Mouse (Mus musculus) liver, postnatal 0 days (tissue): Measurements from ENCODE around the gene Trdn.

Experiments used
- CTCF ChIP-seq: sonication (generic); IDR thresholded peaks from 2 replicates; pipeline ENCODE4 v1.5.1; 2016; ENCODE audit warnings: antibody characterized with exemption, low read depth
- EP300 ChIP-seq: IDR thresholded peaks from 2 replicates; pipeline ENCODE4 v1.6.1; 2016; ENCODE audit warnings: antibody characterized with exemption, low read depth, mild to moderate bottlenecking

GRCm38 (mm10) chr10:33210411-33210810 lies 130.1 kb downstream of the Trdn start:
- TF ChIP-seq CTCF (no peak), EP300 (no peak)
